Mouse (Mus musculus) midbrain, embryonic 10.5 days (tissue): ENCODE results near the gene Rpl36a-ps1. TPM values are rescaled to one million over a fixed set of nuclear protein-coding genes. Genes with fewer than 3 reads are reported as not detected.

ENCODE experiments used
- DNase-seq: peaks from one replicate; pipeline ENCODE4 v3.0.0-alpha.2; 2017; ENCODE audit warnings: low spot score
- H3K27ac ChIP-seq: fragments of 300-500 bp; sonication (generic); replicated peaks from 2 replicates; pipeline ENCODE4 v1.5.1; 2016; ENCODE audit warnings: mild to moderate bottlenecking
- H3K27me3 ChIP-seq: fragments of 300-500 bp; sonication (generic); 2 replicates; pipeline ENCODE4 v1.6.1; 2016; ENCODE audit warnings: low read depth, mild to moderate bottlenecking; ENCODE audit not compliant: poor library complexity, severe bottlenecking
- H3K36me3 ChIP-seq: fragments of 300-500 bp; sonication (generic); 2 replicates; pipeline ENCODE4 v1.6.1; 2016; ENCODE audit warnings: mild to moderate bottlenecking, moderate library complexity
- H3K4me1 ChIP-seq: fragments of 300-500 bp; sonication (generic); 2 replicates; pipeline ENCODE4 v1.6.1; 2016
- H3K4me3 ChIP-seq: fragments of 300-500 bp; sonication (generic); 2 replicates; pipeline ENCODE4 v1.5.1; 2016; ENCODE audit warnings: mild to moderate bottlenecking, moderate library complexity
- H3K9me3 ChIP-seq: fragments of 300-500 bp; sonication (generic); replicated peaks from 2 replicates; pipeline ENCODE4 v1.6.1; 2016; ENCODE audit warnings: mild to moderate bottlenecking
- WGBS: fragments of 180-500 bp; shearing (Covaris S2); methylation state at CpG from one replicate; pipeline ENCODE4 v1.1.7; 2016; 5-methylcytosine and 5-hydroxymethylcytosine counted together
- polyA plus RNA-seq: library from polyadenylated mRNA; unstranded; fragments of >200 nt; fragmentation: Nextera tagmentation; extraction: Ambion mirVana; gene quantifications from 2 replicates; pipeline ENCODE4 v1.2.1, GENCODE M21; 2016

Gene Rpl36a-ps1
- polyA plus RNA-seq, 1 experiment from 2014 or later = 0.44 TPM

DNA sequence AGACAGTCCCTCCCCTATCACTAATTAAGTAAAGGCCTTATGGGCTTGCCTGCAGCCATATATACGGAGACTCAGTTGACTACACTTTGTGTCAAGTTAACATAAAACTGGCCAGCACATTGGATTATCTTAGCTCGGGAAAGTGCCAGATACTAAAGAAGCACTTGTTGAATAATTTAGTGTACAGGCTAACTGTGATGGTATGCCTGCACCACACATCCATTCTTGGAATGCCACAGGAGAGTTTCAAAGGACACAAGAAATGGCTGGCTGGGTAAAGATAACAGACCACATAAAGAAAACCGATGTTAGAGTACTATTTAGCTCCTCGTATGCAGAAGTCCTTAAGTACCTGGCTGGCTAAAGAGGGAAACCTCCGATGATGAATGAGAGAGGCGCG lies 24.6 kb upstream of the Rpl36a-ps1 start:
- H3K36me3 ChIP-seq = no peaks in the 10 kb centered on the region
- no peaks in the 10 kb centered on the region for H3K27me3 ChIP-seq
- no peak overlapping the region for H3K4me3 ChIP-seq
- WGBS = 90% methylated on average over 7 of the region's 7 CpGs
- H3K27ac ChIP-seq = no peak overlapping the region
- peaks cover 3% of the 10 kb centered on the region; the same call in 1 of the 2 replicates for H3K4me1 ChIP-seq
- no peak for DNase-seq
- no peaks in the 10 kb centered on the region for H3K9me3 ChIP-seq

GRCm38 (mm10) chr14:99010920-99011313 lies 16.8 kb upstream of the Rpl36a-ps1 start:
- H3K9me3 ChIP-seq = no peaks in the 10 kb centered on the region
- no peak for DNase-seq

DNA sequence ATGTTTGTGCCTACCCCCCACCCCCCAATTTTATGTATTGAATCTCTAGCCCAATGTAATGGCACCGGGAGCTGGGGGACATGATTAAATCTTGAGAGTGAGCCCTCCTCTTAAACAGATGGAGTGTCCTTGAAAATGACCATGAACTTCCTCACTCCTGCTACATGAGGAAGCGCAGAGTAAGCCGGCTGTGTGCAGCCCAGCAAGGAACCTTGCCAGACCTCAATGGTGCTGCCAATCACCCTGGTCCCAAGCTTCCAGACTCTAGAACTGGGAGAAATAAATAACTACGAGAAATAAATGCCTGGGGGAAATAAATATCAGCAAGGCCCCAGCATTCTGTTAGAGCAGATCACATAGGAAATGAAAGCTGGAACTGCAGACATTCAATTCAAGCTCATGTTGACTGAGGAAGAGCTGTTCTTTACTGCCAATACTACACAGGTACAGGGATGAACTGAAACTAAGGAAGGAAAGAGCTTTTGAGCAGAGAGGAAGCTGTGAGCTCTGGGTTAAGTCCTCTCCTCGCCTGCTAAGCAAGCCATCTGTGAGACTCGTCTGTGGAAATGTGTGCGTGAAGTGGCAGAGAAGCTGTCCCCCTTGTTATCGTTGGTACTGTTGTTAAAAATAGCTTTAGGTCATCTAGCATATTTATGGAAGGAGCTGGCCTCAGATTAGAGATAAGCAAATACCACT lies 16.3 kb upstream of the Rpl36a-ps1 start:
- DNase-seq = no peak
- Histone ChIP-seq H3K27me3 (no peaks in the 10 kb centered on the region), H3K4me1 (no peaks in the 10 kb centered on the region), H3K4me3 (no peak overlapping the region), H3K9me3 (no peaks in the 10 kb centered on the region), H3K27ac (no peak overlapping the region), H3K36me3 (no peaks in the 10 kb centered on the region)
- 89% methylated on average over 8 of the region's 8 CpGs for WGBS

More at GRCm38 (mm10) chr14:99010920-99011313, 16.8 kb upstream of the Rpl36a-ps1 start:
- Histone ChIP-seq H3K27me3 (no peaks in the 10 kb centered on the region), H3K27ac (no peak overlapping the region), H3K4me3 (no peak overlapping the region), H3K36me3 (no peaks in the 10 kb centered on the region), H3K4me1 (no peaks in the 10 kb centered on the region)
- WGBS = 77% methylated on average over 2 of the region's 2 CpGs

GRCm38 (mm10) chr14:98992482-98992881 lies 1.6 kb downstream of the Rpl36a-ps1 start:
- no peak overlapping the region for H3K4me3 ChIP-seq
- 83% methylated on average over 2 of the region's 2 CpGs for WGBS
- H3K36me3 ChIP-seq = no peaks in the 10 kb centered on the region
- H3K27ac ChIP-seq = no peak overlapping the region
- no peaks in the 10 kb centered on the region for H3K9me3 ChIP-seq
- H3K4me1 ChIP-seq = peaks cover 3% of the 10 kb centered on the region; the same call in 1 of the 2 replicates
- H3K27me3 ChIP-seq = no peaks in the 10 kb centered on the region
- no peak for DNase-seq

DNA sequence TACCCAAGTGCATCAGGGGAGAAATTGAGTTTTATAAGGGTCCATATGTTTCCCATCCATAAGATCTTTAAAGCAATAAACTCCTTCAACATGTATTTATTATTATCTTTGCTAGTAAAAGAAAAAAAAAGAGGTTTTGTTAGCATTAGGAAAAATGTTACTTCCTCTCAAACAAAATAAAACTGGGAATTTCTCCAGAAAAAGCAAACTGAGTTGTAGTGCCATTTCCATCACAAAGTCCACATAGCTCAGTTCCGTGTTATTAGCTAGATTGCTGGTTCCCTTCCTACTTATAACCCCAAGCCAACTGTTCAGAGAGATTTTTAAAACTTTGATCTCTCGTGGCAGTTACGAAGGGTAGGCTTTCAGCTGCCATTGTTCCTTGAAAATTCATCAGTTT lies 3.5 kb downstream of the Rpl36a-ps1 start:
- Histone ChIP-seq H3K4me1 (peaks cover 3% of the 10 kb centered on the region; the same call in 1 of the 2 replicates), H3K9me3 (no peaks in the 10 kb centered on the region), H3K27ac (no peak overlapping the region), H3K4me3 (no peak overlapping the region), H3K36me3 (no peaks in the 10 kb centered on the region), H3K27me3 (no peaks in the 10 kb centered on the region)
- WGBS = 58% methylated on average over 3 of the region's 3 CpGs
- DNase-seq = no peak

DNA sequence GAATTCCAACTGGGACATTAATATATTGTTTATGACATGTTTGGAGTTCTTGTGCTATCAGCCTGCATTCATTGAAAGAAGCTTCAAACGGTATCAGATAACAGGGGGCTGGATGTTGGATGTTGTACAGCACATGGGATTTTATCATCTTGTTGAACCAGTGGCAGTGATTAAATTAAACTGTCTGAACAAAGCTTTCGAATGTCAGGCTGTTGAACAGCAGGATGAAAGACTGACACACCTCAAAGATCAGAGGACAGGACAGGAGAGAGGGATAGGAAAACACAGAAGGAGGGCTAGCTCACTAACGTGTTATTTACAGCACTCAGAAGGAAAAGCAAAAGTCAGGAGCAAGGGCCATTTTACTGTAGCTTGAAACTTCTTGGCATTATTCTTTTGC lies 4.3 kb downstream of the Rpl36a-ps1 start:
- Histone ChIP-seq H3K36me3 (no peaks in the 10 kb centered on the region), H3K4me3 (no peak overlapping the region), H3K27me3 (no peaks in the 10 kb centered on the region), H3K4me1 (peaks cover 3% of the 10 kb centered on the region; the same call in 1 of the 2 replicates), H3K27ac (no peak overlapping the region), H3K9me3 (no peaks in the 10 kb centered on the region)
- DNase-seq = no peak
- 42% methylated on average over 3 of the region's 3 CpGs for WGBS

GRCm38 (mm10) chr14:98971921-98972320 lies 22.2 kb downstream of the Rpl36a-ps1 start:
- Histone ChIP-seq H3K27ac (no peak overlapping the region), H3K27me3 (no peaks in the 10 kb centered on the region), H3K36me3 (no peaks in the 10 kb centered on the region), H3K4me3 (no peak overlapping the region), H3K9me3 (no peaks in the 10 kb centered on the region), H3K4me1 (peaks cover 9% of the 10 kb centered on the region)
- 35% methylated on average over 4 of the region's 4 CpGs for WGBS
- DNase-seq = no peak

GRCm38 (mm10) chr14:98958978-98959658 lies 35.0 kb downstream of the Rpl36a-ps1 start:
- Histone ChIP-seq H3K4me3 (no peak overlapping the region), H3K27me3 (no peaks in the 10 kb centered on the region), H3K9me3 (no peaks in the 10 kb centered on the region), H3K27ac (no peak overlapping the region), H3K36me3 (no peaks in the 10 kb centered on the region), H3K4me1 (no peaks in the 10 kb centered on the region)
- WGBS = 84% methylated on average over 17 of the region's 17 CpGs
- DNase-seq = no peak

DNA sequence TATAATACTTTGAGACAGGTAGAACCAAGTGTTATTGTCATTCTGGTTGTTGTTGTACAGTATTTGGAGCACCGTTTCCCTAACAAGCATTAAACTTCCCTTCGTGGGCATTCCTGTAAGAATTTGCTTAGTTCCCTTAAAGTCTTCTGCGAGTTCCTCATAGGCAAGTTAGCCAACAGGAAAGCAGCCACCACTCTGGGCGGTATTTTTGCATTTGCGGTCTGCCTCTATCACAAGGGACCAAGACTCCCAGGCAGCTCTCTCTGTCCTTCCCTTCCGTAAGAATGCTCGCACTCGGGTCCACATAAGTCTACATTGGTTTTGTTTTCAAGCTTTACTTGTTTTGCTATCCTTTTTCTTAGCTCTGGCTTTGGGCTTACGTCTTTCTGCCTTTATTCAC lies 37.3 kb downstream of the Rpl36a-ps1 start:
- WGBS = 95% methylated on average over 9 of the region's 9 CpGs
- no peaks in the 10 kb centered on the region for H3K4me1 ChIP-seq
- DNase-seq = no peak
- no peak overlapping the region for H3K4me3 ChIP-seq
- H3K9me3 ChIP-seq = no peaks in the 10 kb centered on the region
- no peak overlapping the region for H3K27ac ChIP-seq
- no peaks in the 10 kb centered on the region for H3K27me3 ChIP-seq
- H3K36me3 ChIP-seq = no peaks in the 10 kb centered on the region

GRCm38 (mm10) chr14:98952441-98952840 lies 41.7 kb downstream of the Rpl36a-ps1 start:
- Histone ChIP-seq H3K4me1 (no peaks in the 10 kb centered on the region), H3K27ac (no peak overlapping the region), H3K36me3 (no peaks in the 10 kb centered on the region), H3K9me3 (no peaks in the 10 kb centered on the region), H3K4me3 (no peak overlapping the region), H3K27me3 (no peaks in the 10 kb centered on the region)
- WGBS = 87% methylated on average over 7 of the region's 7 CpGs
- no peak for DNase-seq

GRCm38 (mm10) chr14:98951626-98952290 lies 42.4 kb downstream of the Rpl36a-ps1 start:
- no peak overlapping the region for H3K27ac ChIP-seq
- H3K4me3 ChIP-seq = no peak overlapping the region
- H3K27me3 ChIP-seq = no peaks in the 10 kb centered on the region
- H3K4me1 ChIP-seq = no peaks in the 10 kb centered on the region
- no peaks in the 10 kb centered on the region for H3K36me3 ChIP-seq
- no peaks in the 10 kb centered on the region for H3K9me3 ChIP-seq
- no peak for DNase-seq
- WGBS = 63% methylated on average over 4 of the region's 4 CpGs
